Mouse (Mus musculus): ENCODE data around the gene Lzic.

Lzic gene

DNA sequence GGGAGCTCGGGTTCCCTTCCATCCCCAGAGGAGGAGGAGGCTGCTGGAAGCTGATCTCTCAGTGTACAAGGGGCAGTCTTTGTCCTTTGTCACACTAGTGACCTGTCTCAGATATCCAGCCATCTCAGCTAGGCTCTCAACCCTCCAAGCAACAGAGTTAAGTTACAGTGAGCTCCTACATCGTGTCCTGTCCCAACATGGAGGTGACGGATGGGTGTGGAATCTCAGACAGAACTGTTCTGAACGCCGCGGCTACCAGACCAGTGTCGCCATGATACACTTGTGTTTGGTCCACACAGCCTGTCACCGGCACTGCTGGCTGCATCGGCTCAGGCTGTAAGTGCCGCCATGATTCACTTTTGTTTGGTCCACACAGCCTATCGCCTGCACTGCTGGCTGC is 8.0 kb upstream of the Lzic start, which contains the start of gene Tmem274:
Tmem274 (plus strand) TSS at position 301 of the 400 bp plus-strand sequence.
- DNase-seq (ENCODE audit: low read depth): no peak

DNA sequence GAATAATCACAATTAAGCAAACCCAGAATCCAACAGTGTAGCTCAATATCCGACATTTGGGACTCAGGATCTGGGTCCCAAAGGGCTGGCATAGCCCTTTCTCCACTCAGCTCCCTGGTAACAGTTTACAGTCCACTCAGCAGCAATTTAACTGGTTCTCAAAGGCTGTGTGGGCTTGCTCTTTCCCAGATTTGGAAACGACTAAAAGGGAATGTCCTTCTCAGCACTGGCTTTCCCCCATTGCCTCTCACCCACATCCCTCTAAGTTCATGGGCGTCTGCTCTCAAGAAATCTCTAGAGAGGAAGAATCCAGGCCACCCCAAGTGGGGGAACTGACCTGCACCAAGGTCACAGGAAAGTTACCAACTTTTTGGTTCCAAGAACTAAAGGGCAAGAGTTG is 463 bp upstream of the Lzic start:
- no peak for DNase-seq (ENCODE audit: low read depth)

DNA sequence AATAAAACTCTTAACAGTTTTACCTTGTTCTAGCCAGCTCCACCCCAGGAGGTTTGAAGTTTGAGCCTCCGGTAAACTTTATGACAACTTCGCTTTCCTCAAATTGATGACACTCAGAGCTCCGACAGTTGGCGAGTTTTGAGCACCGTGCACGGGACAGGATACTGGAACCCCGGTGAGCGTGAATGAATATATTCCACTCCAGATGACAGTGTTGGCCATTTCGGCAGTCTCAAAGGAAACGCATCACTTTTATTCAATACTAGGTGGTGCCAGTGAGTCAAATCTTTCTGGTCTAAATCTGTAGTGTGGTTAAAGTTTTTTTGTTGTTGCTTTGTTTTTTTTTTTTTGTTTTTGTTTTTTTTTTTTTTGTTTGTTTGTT is 787 bp downstream of the Lzic start:
- DNase-seq (ENCODE audit: low read depth): peak; percentile 70

DNA sequence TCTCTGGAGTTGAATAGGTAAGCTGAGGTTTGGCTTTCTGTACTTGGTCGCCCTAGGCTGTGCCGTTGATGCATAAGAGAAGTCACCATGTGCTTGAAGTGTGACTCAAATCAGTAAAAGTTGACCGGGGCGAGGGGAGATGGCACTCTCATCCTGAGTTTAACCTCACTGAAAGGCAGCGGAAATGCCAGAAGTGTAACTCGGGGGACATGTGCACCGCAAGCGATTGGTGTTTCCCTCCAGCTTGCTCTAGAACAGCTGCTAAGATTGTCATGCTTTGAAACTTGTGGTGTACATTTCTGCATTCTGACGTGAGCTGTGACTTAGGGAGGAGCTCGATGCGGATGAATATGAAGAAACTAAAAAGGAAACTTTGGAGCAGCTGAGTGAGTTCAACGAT is 2.7 kb downstream of the Lzic start:
- no peak for DNase-seq (ENCODE audit: low read depth)

DNA sequence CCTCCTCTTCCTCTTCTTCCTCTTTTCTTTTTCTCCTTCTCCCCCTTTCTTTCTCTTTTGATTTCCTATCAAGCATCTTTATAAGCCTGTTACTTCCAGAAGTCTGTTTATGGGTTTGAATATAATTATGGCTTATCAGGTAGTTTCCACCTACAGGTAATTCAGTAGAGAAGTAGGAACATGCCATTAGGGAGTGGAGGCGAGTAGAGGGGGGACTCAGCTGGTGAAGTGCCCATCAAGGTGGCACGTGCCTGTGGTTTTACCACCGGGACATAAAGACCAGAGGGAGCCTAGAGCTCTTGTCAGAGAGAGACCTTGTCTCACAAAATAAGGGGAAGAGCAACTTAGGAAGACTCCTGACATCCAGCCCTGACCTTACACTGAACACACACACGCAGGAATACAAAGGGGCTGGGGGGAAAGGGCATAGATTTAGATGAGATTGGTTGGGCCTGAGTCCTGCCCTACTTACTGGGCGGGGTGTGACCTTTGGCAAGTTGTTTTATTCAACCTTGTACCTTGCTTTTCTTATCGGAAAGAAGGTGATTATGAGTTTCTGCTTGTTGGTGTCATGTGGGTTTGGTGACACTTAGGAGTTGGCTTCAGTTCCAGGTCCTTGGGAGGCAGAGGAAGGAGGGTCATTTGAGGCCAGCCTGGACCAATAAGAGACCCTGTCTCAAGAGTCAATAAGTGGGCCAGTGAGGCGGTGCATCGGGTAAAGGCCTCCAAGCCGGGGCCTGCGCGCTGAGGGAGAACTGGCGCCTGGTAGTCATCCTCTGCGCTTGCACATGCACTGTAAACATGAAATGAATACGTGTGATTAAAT is 4.6 kb downstream of the Lzic start:
- no peak for DNase-seq (ENCODE audit: low read depth)

DNA sequence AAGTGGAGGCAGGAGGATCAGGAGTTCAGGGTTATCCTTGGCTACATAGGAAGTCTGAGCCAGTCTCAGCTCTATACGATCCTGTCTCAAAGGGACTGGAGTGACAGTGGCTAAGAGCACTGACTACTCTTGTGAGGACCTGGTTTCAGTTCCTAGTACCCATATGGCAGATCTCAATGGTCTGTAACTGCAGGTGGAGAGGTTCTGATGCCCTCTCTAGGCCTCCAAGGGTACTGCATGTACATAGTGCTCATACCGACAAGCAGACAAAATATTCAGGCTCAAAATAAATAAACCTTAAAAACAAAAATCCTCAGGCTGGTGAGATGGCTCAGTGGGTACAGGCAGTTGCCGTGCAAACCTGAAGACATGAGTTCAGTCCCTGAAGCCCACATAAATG is 6.1 kb downstream of the Lzic start:
- DNase-seq (ENCODE audit: low read depth): peak; percentile 31

DNA sequence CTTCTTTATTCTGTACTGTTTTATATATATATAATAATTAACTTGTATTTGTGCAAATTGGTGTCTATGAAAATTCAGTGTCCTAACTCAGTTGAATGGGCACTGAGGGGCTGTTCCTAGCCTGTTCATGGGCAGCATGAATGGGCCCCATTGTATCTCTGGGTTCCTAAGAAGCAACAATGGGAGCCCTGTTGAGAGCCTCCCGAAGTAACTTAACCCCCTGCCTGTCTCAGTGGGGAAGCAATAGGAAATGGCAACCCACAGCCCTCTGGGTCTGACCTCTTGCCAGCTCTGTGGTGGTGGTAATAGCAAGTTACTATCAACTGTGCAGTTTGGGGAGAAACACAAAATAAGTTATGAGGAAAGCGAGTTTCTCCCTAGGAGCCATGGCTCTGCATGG is 11.6 kb downstream of the Lzic start:
- no peak for DNase-seq (ENCODE audit: low read depth)

DNA sequence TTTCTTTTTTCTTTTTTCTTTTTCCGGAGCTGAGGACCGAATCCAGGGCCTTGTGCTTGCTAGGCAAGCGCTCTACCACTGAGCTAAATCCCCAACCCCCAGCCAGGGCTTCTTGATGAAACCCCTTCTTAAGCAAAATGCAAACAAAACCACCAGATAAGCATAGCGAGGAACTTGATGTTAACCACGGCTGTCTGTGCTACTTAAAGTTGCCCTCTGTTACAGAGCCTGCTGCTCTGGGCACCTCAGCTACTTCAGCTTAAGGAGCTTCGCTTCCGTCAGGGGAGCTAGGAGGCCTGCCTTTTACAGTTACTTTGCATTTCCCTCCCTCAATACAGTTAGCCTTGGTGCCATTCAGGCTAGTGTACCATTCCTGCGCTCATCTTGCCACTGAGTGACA is 13.9 kb downstream of the Lzic start:
- DNase-seq (ENCODE audit: low read depth): no peak

DNA sequence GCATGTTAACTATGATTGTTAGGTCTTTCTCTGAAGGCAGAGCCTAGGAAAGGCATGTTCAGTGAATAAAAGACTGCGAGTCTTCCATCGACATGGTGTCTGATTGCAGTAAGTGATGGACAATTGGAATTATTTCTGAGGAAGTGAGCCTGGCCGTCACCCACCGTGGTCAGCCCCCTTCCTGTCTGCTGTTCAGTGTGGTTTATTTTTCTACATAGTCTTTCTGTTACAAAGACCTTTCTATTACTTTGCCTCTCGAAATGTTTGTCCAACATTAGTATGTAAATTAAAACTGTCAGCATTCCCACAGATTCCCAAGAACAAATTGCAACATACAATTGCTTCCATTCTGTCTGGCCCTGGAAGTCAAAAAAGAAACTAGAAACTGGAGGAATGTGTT is 14.8 kb downstream of the Lzic start:
- DNase-seq (ENCODE audit: low read depth): no peak

DNA sequence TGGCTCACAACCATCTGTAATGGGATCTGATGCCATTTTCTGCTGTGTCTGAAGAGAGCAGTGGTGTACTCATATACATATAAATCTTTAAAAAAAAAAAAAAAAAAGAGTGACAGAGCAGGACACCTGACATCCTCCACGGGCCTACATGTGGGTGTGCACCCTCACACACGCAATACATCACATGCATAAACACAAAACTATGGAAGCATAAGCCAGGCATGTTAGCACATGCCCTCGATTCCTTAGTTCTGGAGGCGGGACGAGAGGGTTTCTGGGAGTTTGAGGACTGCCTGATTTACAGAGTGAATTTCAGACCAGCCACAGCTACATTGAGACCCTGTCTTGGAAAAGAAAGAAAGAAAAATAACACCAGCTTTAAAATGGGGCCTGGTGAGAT is 19.3 kb downstream of the Lzic start:
- DNase-seq (ENCODE audit: low read depth): no peak

DNA sequence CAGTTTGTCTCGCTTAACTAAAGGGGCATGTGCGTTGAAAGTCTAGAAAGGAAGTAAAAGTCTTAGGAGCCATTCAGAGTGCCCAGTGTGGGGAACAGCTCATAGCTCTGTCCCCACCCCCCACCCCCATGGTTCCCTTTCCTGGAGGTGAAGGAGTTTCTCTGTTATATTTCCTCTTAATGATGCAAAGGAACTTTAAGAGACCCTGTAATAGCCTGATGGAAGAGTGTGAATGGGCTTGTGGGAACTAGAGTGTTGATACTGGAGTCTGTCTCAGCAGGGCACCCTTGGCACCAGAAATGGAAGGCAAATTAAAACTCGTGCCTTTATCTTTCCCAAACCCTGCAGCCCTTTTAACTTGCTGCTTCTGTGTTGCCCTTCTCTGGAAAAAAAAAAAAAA is 19.8 kb downstream of the Lzic start:
- DNase-seq (ENCODE audit: low read depth): no peak

DNA sequence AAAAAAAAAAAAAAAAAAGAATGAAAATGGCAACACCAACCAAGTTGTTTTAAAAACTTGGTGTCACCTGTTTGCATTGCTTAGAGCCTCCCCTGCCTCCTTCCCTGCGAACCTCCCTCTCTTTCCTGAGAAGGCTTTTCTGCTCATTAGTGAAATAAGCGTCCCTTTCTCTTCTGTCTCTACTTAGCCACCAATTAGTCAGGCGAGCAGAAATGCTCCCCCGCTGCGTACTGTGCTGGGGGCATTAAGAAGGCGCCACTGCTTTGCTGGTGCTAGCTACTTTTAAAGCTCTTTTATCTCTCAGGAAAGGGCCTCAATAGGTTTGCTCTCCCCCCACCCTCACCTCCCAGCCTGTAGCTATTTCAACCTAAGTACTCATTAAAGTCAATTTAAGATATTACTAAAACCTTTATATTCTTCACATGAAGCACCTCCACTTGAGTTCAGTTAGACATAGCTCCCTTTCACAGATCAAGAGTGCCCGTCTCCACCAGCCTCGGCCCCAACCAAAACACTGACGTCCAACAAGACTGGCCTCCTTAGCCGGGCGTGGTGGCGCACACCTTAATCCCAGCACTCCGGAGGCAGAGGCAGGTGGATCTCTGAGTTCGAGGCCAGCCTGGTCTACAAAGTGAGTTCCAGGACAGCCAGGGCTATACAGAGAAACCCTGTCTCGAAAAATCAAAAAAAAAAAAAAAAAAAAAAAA is 20.4 kb downstream of the Lzic start:
- no peak for DNase-seq (ENCODE audit: low read depth)

DNA sequence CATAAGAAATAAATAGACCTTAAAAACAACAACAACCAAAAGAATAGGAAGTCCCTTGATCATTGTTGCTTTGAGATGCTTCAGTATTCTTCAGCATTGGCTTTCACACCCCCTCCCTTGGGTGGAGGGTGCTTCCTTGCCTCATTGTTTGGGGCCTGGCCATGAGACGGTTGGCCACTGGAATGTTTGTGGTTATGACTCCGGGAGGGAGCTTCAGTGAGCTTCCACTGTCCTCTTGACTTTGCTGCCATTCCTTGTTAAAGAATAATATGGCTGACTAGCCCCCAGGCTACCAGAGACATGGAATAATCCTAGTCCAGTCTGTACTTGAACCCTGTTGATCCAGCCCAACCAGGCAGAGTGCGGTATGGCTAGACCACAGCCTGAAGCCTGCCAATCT is 21.9 kb downstream of the Lzic start:
- no peak for DNase-seq (ENCODE audit: low read depth)

DNA sequence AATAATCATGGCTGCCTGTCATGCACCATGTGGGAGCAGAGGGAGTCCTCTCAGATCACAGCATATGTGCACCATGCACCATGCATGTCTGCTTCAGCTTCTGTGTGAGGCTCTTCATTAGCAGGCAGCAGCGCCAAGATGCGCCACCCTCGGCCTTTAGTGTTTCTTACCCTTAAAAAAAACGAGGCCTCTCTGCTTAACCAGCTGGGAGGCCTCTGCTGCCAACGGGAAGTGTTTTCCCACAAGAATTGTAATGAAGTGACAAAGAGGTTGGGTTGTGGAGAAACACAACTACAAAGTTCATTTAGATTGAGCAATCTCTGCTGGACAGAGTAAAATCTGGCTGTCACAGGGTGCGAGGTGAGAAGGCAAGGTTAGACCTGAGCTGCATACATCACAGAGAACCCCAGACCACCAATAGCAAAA is 26.2 kb downstream of the Lzic start:
- no peak for DNase-seq (ENCODE audit: low read depth)

DNA sequence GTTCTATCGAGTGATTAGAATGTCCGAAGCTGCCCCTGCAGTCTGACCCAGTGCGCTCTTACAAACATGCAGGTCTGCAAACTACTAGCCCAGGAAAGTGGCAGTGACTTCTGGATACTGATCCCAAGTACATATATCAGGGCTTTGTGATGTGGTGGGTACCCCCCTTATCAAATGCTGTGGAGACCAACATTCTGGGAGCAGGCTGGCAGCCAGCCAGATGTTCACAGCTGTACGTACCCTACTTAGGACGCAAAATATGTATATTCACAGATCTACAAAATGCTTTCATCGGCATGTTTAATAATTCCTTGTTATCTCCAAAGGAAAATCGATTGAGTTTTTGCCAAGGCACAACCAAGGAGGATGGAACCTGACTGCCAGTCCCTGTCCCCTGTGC is 27.0 kb downstream of the Lzic start:
- DNase-seq (ENCODE audit: low read depth): no peak

DNA sequence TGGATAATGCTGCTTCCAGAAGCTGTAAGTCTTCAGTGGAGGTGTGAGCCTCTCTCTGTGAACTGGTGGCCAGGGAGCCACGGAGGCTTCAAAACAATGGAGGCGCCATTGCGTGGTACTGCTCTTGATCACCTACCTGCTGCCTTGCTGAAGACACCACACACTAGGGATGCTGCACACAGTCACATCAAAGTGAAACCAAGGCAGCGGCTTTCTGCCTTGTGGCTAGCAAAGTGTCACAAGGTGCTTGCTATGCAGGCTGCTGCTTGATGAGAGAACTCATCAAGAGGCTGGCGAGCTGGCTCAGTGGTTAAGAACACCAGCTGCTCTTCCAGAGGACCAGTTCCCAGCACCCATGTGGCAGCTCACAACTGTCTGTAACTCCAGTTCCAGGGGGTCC is 30.7 kb downstream of the Lzic start:
- DNase-seq (ENCODE audit: low read depth): peak; percentile 63

DNA sequence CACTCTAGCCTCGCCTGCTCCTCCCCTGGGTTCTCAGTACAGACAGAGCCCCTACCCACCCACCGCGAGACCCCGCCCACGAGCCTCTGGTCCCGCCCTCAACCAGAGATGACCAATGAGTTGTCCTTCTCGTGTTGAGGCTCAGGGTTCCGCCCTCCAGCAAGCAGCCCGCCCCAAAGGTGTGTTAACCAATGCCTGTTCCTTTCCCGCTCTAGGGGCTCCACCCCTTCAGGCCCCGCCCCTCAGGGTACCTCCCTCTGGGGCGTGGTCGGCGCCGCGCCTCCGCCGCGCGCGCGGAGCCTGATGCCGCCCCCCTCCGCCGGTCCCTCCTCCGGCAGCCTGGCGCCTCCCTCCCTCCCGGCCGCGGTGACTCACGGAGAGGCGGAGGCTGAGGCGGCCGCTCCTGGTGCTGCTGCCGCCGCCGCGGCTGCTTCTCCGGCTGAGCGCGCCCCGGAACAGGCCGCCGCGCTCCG is 32.9 kb downstream of the Lzic start, which contains the start of gene Ctnnbip1:
Ctnnbip1 (plus strand) TSS at position 369 of the 473 bp plus-strand sequence.
- peak; percentile 95 for DNase-seq (ENCODE audit: low read depth)

DNA sequence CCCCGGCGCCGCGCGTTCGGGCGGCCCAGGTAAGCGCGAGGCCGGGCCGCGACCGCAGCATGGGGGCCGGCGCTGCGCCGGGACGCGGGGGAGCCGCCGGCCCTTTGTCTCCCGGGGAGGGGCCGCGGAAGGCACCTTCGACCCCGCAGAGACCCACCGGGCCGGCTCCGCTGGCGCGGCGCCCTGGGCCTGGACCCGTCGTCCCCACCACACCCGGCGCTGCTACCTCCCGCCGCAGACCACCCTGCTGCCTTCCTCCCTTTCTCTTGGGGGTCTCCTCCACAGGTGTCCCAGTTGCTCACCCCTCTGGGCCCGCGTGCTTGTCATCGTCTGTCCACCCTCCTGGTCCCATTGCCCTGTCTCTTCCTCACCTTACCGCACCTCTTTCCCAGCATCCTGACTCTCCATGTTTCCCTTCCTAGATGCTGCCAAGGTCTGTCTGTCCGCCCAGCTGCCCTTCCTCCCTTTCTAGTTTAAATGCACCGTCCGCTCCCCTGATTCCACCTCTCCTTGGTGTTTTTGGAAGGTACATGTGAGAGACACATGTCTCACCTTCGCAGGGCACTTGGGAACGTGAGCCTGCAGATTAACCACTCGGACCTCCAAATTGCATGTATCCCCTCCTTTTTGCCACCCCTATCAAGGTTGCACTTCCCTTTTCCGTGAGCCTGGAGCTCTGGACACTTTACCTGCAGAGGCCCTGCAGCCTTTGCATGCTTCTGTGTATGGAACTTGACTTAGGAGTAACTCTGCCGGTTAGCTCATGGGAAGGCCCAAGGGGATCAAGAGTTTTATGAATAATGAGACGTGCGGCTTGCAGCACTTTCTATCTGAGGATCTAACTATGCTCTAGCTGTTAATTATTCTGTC is 33.6 kb downstream of the Lzic start:
- DNase-seq (ENCODE audit: low read depth): peak; percentile 30

DNA sequence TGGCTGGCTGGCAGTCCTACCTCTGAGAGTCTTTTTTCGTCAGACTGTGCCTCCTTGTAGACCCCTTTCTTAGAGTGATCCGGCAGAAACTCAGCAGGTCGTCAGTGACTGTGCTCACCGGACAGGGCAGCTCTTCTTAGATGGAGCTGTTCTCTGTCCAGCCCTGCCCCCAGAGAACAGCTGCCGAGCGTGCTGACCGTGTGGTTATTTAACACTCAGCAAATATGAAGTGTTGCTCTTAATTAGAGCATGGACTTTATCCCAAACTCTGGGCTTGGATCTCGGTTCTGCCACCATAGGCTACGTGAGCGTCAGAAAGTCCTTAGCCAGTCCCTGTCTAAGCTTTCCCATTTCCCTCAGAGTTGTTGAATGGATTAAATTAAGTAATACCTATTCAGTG is 36.2 kb downstream of the Lzic start:
- DNase-seq (ENCODE audit: low read depth): no peak

DNA sequence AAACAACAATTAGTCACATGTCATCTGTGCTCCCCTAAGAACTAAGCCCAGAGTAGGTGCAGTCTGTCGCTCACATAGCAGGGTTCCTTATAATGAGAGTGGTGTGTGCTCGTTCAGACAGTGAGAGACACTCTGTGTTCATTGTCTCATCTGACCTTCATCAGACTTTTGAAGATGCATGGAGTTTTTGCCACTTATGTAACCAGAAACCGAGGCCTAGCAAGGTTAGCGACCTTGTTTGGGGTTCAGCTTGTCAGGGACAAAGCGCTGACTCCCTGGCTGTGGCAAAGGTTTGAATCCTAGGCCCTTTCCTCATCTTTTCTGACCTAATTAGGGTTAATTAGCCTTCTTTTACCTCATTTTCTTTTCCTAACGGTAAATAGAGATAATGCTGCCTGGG is 38.9 kb downstream of the Lzic start:
- DNase-seq (ENCODE audit: low read depth): no peak

DNA sequence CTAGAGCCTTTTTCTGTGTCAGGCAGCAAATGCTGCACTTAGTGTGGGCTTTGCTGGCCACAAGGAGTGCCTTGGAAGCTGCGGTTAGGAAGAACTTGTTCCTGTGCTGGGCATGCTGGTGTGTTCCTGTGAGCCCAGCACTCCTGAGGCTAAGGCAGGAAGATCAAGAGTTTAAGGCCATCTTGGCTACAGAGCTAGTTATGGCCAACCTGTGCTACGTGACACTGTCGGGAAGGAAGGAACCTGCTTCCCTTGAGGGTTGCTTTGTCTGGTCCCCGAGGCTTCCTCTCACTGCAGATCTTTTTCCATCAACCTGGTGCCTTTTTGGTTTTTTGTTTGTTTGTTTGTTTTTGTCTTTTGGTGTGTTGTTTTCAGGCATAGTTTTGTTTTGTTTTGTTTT is 40.1 kb downstream of the Lzic start:
- DNase-seq (ENCODE audit: low read depth): no peak

DNA sequence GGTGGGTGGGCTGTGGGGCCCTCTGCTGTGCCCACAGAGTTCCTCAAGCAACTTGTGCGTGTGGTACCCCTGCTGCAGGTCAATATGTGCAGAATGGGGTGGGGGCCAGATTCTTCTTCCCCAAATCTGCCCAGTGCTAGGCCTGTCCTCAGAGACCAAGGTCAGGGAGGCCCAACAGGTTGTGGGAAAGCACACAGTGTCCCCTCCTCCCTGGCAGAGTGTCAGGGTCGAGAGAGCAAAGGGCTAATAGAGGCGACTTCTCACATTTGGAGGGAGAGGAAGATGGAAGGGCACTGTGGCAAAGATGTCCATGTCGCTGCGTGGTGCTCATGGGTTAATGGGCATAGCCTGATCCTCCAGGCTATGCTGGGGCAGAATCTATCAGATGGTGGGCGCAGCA is 40.8 kb downstream of the Lzic start:
- DNase-seq (ENCODE audit: low read depth): no peak

Measured in naive thymus-derived CD4-positive, alpha-beta T cell, adult 2 months (primary cell).